Mouse (Mus musculus) liver, adult 2 months (tissue): ENCODE measurements around the gene Fam166b. TPM values are rescaled to one million over a fixed set of nuclear protein-coding genes. Genes with fewer than 3 reads are reported as not detected.

Experiments used
- DNase-seq: peaks from one replicate; pipeline ENCODE4 v3.0.0-alpha.2; 2011; ENCODE audit warnings: low read depth, low spot score; ENCODE audit errors: extremely low read depth
- H3K27ac ChIP-seq: fragments of 200-500 bp; replicated peaks from 2 replicates; pipeline ENCODE4 v1.5.1; 2012; ENCODE audit warnings: low read depth, mild to moderate bottlenecking, control low read depth, inconsistent platforms, low read length; ENCODE audit not compliant: insufficient read depth
- H3K27me3 ChIP-seq: fragments of 200-500 bp; 2 replicates; pipeline ENCODE4 v1.6.1; 2012; ENCODE audit warnings: mild to moderate bottlenecking, moderate library complexity, low read length, inconsistent platforms; ENCODE audit not compliant: control insufficient read depth, insufficient read depth
- H3K36me3 ChIP-seq: fragments of 200-500 bp; 2 replicates; pipeline ENCODE4 v1.6.1; 2012; ENCODE audit warnings: low read length, inconsistent platforms; ENCODE audit not compliant: control insufficient read depth, insufficient read depth
- H3K4me1 ChIP-seq: fragments of 200-500 bp; 2 replicates; pipeline ENCODE4 v1.6.1; 2011; ENCODE audit warnings: low read length; ENCODE audit not compliant: control insufficient read depth, insufficient read depth
- H3K4me3 ChIP-seq: fragments of 200-500 bp; 2 replicates; pipeline ENCODE4 v1.5.1; 2011; ENCODE audit warnings: low read depth, mild to moderate bottlenecking, control low read depth, low read length, moderate library complexity; ENCODE audit not compliant: insufficient read depth
- H3K79me2 ChIP-seq: fragments of 200-500 bp; 2 replicates; pipeline ENCODE4 v1.6.1; 2012; ENCODE audit warnings: inconsistent platforms, mild to moderate bottlenecking, low read length, moderate library complexity; ENCODE audit not compliant: control insufficient read depth, insufficient read depth
- H3K9ac ChIP-seq: fragments of 200-500 bp; 2 replicates; pipeline ENCODE4 v1.6.1; 2012; ENCODE audit warnings: low read depth, mild to moderate bottlenecking, control low read depth, inconsistent platforms, low read length
- CTCF ChIP-seq: fragments of 200-500 bp; IDR thresholded peaks from 2 replicates; pipeline ENCODE4 v1.5.1; 2011; ENCODE audit warnings: low read depth, low read length, control low read depth
- POLR2A ChIP-seq: fragments of 200-500 bp; IDR thresholded peaks from 2 replicates; pipeline ENCODE4 v1.6.1; 2011; ENCODE audit warnings: low read length, control low read depth; ENCODE audit not compliant: insufficient read depth; ENCODE audit errors: extremely low read depth
- WGBS: fragments of 180-500 bp; shearing (Covaris S2); methylation state at CpG from one replicate; pipeline ENCODE4 v1.1.7; 2018; 5-methylcytosine and 5-hydroxymethylcytosine counted together
- polyA plus RNA-seq: library from polyadenylated mRNA; depleted of rRNA; stranded (reverse); fragments of >200 nt; gene quantifications from 2 replicates; pipeline ENCODE4 v1.2.3, GENCODE M21; 2012; rRNA removed
- total RNA-seq: library from RNA; depleted of rRNA; stranded (reverse); fragments of >200 nt; gene quantifications from 2 replicates; pipeline ENCODE4 v1.2.3, GENCODE M21; 2014; rRNA removed

Gene Fam166b
- total RNA-seq = not detected in 2 replicates
- polyA plus RNA-seq = not detected in 2 replicates

- no peak for TF ChIP-seq POLR2A
- TF ChIP-seq CTCF = no peak
- 44% methylated on average over 10 of the region's 10 CpGs for WGBS
- H3K4me3 ChIP-seq = no peak within 1 kb of the TSS
- H3K79me2 ChIP-seq = no peaks in the 10 kb centered on the region
- H3K36me3 ChIP-seq = peaks cover 13% of the 10 kb centered on the region
- peaks cover 4% of the 10 kb centered on the region for H3K4me1 ChIP-seq
- no peaks in the 10 kb centered on the region for H3K27me3 ChIP-seq
- no peak within 1 kb of the TSS for H3K27ac ChIP-seq
- DNase-seq = no peak
- H3K9ac ChIP-seq = no peak within 1 kb of the TSS
Measured at GRCm38 (mm10) chr4:43428946-43429345, at the start of gene Fam166b. TSS of gene Fam166b (minus strand) at chr4:43429134.

GRCm38 (mm10) chr4:43478534-43478858 is 49.6 kb upstream of the Fam166b start:
- 0 out of 2 replicates have a peak overlapping the region, but pooled peaks have one; percentile 2 for H3K27ac ChIP-seq

GRCm38 (mm10) chr4:43477857-43478533 is 49.1 kb upstream of the Fam166b start:
- H3K27me3 ChIP-seq = no peaks in the 10 kb centered on the region
- 0 out of 2 replicates have a peak overlapping the region, but pooled peaks have one; percentile 2 for H3K27ac ChIP-seq
- peaks cover 3% of the 10 kb centered on the region; the same call in 1 of the 2 replicates for H3K4me1 ChIP-seq
- WGBS = 14% methylated on average over 11 of the region's 11 CpGs
- no peaks in the 10 kb centered on the region for H3K36me3 ChIP-seq
- DNase-seq = peak; percentile 79
- peak overlapping the region; percentile 37 for H3K4me3 ChIP-seq
- TF ChIP-seq CTCF (peak; percentile 69), POLR2A (no peak)
- no peaks in the 10 kb centered on the region for H3K79me2 ChIP-seq
- H3K9ac ChIP-seq = peak overlapping the region; percentile 35

More at GRCm38 (mm10) chr4:43478534-43478858, 49.6 kb upstream of the Fam166b start:
- peaks cover 3% of the 10 kb centered on the region; the same call in 1 of the 2 replicates for H3K4me1 ChIP-seq
- no peaks in the 10 kb centered on the region for H3K79me2 ChIP-seq
- peak overlapping the region; percentile 35 for H3K9ac ChIP-seq
- no peaks in the 10 kb centered on the region for H3K27me3 ChIP-seq
- 37% methylated on average over 8 of the region's 8 CpGs for WGBS
- no peak for DNase-seq
- TF ChIP-seq POLR2A = no peak
- no peak for TF ChIP-seq CTCF
- H3K4me3 ChIP-seq = peak overlapping the region; percentile 37
- no peaks in the 10 kb centered on the region for H3K36me3 ChIP-seq

GRCm38 (mm10) chr4:43476604-43477003 is 47.7 kb upstream of the Fam166b start:
- no peak for TF ChIP-seq POLR2A
- peak; percentile 26; the same call in 1 of the 2 replicates for TF ChIP-seq CTCF
- 92% methylated on average over 6 of the region's 6 CpGs for WGBS

GRCm38 (mm10) chr4:43473636-43474035 is 44.7 kb upstream of the Fam166b start:
- Histone ChIP-seq H3K79me2 (no peaks in the 10 kb centered on the region), H3K27me3 (no peaks in the 10 kb centered on the region), H3K4me1 (0 out of 2 replicates have a peak, but pooled peaks cover 2% of the 10 kb centered on the region), H3K4me3 (no peak overlapping the region), H3K36me3 (no peaks in the 10 kb centered on the region), H3K27ac (no peak overlapping the region), H3K9ac (no peak overlapping the region)
- 74% methylated on average over 1 of the region's 1 CpGs for WGBS
- no peak for TF ChIP-seq CTCF
- TF ChIP-seq POLR2A = no peak
- no peak for DNase-seq

More at GRCm38 (mm10) chr4:43476604-43477003, 47.7 kb upstream of the Fam166b start:
- no peaks in the 10 kb centered on the region for H3K27me3 ChIP-seq
- no peak overlapping the region for H3K9ac ChIP-seq
- H3K36me3 ChIP-seq = no peaks in the 10 kb centered on the region
- DNase-seq = no peak
- no peaks in the 10 kb centered on the region for H3K79me2 ChIP-seq
- no peak overlapping the region for H3K27ac ChIP-seq
- no peak overlapping the region for H3K4me3 ChIP-seq
- H3K4me1 ChIP-seq = peaks cover 3% of the 10 kb centered on the region; the same call in 1 of the 2 replicates

GRCm38 (mm10) chr4:43470301-43470700 is 41.4 kb upstream of the Fam166b start:
- Histone ChIP-seq H3K9ac (no peak overlapping the region), H3K4me3 (no peak overlapping the region), H3K4me1 (no peaks in the 10 kb centered on the region), H3K36me3 (no peaks in the 10 kb centered on the region), H3K79me2 (no peaks in the 10 kb centered on the region), H3K27me3 (no peaks in the 10 kb centered on the region), H3K27ac (0 out of 2 replicates have a peak overlapping the region, but pooled peaks have one; percentile 12)
- 87% methylated on average over 10 of the region's 10 CpGs for WGBS
- peak; percentile 37 for DNase-seq
- TF ChIP-seq POLR2A (no peak), CTCF (no peak)
